Mouse (Mus musculus): Measurements from ENCODE around the gene E330017A01Rik. TPM values are rescaled to one million over a fixed set of nuclear protein-coding genes. Genes with fewer than 3 reads are reported as not detected.
"Not testable (repeated sequence)": the region's sequence is repeated elsewhere in the genome, so short reads cannot be mapped to it uniquely, and the experiment has no call there.

The E330017A01Rik gene
- polyA plus RNA-seq, 1 experiment = not detected

GRCm38 (mm10) chr16:58669917-58670630 lies 31.5 kb upstream of the E330017A01Rik start, which contains the start of gene Cpox:
Cpox (plus strand) TSS chr16:58670292.
- TF ChIP-seq CEBPB (IDR thresholded peaks at IDR 0.05; ENCODE audit: insufficient read depth, poor library complexity, severe bottlenecking) = no peak
- no peak for TF ChIP-seq REST (IDR thresholded peaks at IDR 0.05; ENCODE audit: insufficient read depth, insufficient read length)
- no peak for TF ChIP-seq E2F4 (IDR thresholded peaks at IDR 0.05; ENCODE audit: insufficient read depth)
- no peak for TF ChIP-seq MAX (IDR thresholded peaks at IDR 0.05; ENCODE audit: low read depth)
- TF ChIP-seq TCF3 (IDR thresholded peaks at IDR 0.05; ENCODE audit: insufficient read length, low read depth) = no peak
- peak; percentile 68 for TF ChIP-seq POLR2AphosphoS2 (IDR thresholded peaks at IDR 0.05; ENCODE audit: insufficient read length, low read depth)
- TF ChIP-seq POLR2A (IDR thresholded peaks at IDR 0.05; ENCODE audit: insufficient read length, low read depth) = peak; percentile 56
- peak in 2 of 3 experiments; percentile 46 to 67 for TF ChIP-seq MYOG (IDR thresholded peaks at IDR 0.05; ENCODE audit: control insufficient read depth in 1 of 3, insufficient read depth in 1 of 3, insufficient read length in 2 of 3, low read depth in 2 of 3)
- no peak for TF ChIP-seq USF1 (IDR thresholded peaks at IDR 0.05; ENCODE audit: low read depth)
- TF ChIP-seq MYOD1 (IDR thresholded peaks at IDR 0.05; ENCODE audit: control insufficient read depth in 1 of 3, insufficient read length in 2 of 3, low read depth in 2 of 3) = peak in 2 of 3 experiments; percentile 29 to 68
- Histone ChIP-seq H3K4me2 (ENCODE audit: low read depth) (peak within 1 kb of the TSS; percentile 86), H3K79me2 (ENCODE audit: control insufficient read depth, insufficient read depth) (peaks cover 15% of the 10 kb centered on the region), H3K4me3 (peak within 1 kb of the TSS; percentile 67), H3K36me3 (ENCODE audit: control insufficient read depth, insufficient read depth) (peaks cover 17% of the 10 kb centered on the region), H3ac (ENCODE audit: control insufficient read depth, insufficient read length) (peak within 1 kb of the TSS; percentile 67), H3K27me3 (ENCODE audit: control insufficient read depth, insufficient read depth, insufficient read length) (no peaks in the 10 kb centered on the region)

- TF ChIP-seq USF1 (IDR thresholded peaks at IDR 0.05; ENCODE audit: low read depth) (no peak), E2F4 (IDR thresholded peaks at IDR 0.05; ENCODE audit: insufficient read depth) (no peak), MAX (IDR thresholded peaks at IDR 0.05; ENCODE audit: low read depth) (no peak), MYOG (IDR thresholded peaks at IDR 0.05; ENCODE audit: control insufficient read depth in 1 of 3, insufficient read depth in 1 of 3, insufficient read length in 2 of 3, low read depth in 2 of 3) (no peak), TCF3 (IDR thresholded peaks at IDR 0.05; ENCODE audit: insufficient read length, low read depth) (no peak), SRF (IDR thresholded peaks at IDR 0.05; ENCODE audit: control insufficient read depth, insufficient read length, low read depth) (no peak)
- H3K4me2 ChIP-seq (ENCODE audit: low read depth) = peak overlapping the region; percentile 86
- no peak overlapping the region for H3ac ChIP-seq (ENCODE audit: control insufficient read depth, insufficient read length)
- H3K79me2 ChIP-seq (ENCODE audit: control insufficient read depth, insufficient read depth) = peaks cover 15% of the 10 kb centered on the region
- H3K36me3 ChIP-seq (ENCODE audit: control insufficient read depth, insufficient read depth) = peaks cover 14% of the 10 kb centered on the region
- no peaks in the 10 kb centered on the region for H3K27me3 ChIP-seq (ENCODE audit: control insufficient read depth, insufficient read depth, insufficient read length)
- peak overlapping the region; percentile 67 for H3K4me3 ChIP-seq
These were observed 30.7 kb upstream of the E330017A01Rik start for GRCm38 (mm10) chr16:58669264-58669663.

- Histone ChIP-seq H3K4me2 (ENCODE audit: low read depth) (no peak overlapping the region), H3K27me3 (ENCODE audit: control insufficient read depth, insufficient read depth, insufficient read length) (no peaks in the 10 kb centered on the region), H3K79me2 (ENCODE audit: control insufficient read depth, insufficient read depth) (peaks cover 15% of the 10 kb centered on the region), H3K4me3 (no peak overlapping the region), H3K36me3 (ENCODE audit: control insufficient read depth, insufficient read depth) (peaks cover 7% of the 10 kb centered on the region), H3ac (ENCODE audit: control insufficient read depth, insufficient read length) (no peak overlapping the region)
- TF ChIP-seq MYOG (IDR thresholded peaks at IDR 0.05; ENCODE audit: control insufficient read depth in 1 of 3, insufficient read depth in 1 of 3, insufficient read length in 2 of 3, low read depth in 2 of 3) (no peak), SRF (IDR thresholded peaks at IDR 0.05; ENCODE audit: control insufficient read depth, insufficient read length, low read depth) (no peak), REST (IDR thresholded peaks at IDR 0.05; ENCODE audit: insufficient read depth, insufficient read length) (no peak), POLR2A (IDR thresholded peaks at IDR 0.05; ENCODE audit: insufficient read length, low read depth) (no peak), TCF3 (IDR thresholded peaks at IDR 0.05; ENCODE audit: insufficient read length, low read depth) (no peak), USF1 (IDR thresholded peaks at IDR 0.05; ENCODE audit: low read depth) (no peak), TCF12 (IDR thresholded peaks at IDR 0.05; ENCODE audit: insufficient read depth, poor library complexity, severe bottlenecking) (no peak), MYOD1 (IDR thresholded peaks at IDR 0.05; ENCODE audit: control insufficient read depth in 1 of 3, insufficient read length in 2 of 3, low read depth in 2 of 3) (no peak), E2F4 (IDR thresholded peaks at IDR 0.05; ENCODE audit: insufficient read depth) (no peak), CEBPB (IDR thresholded peaks at IDR 0.05; ENCODE audit: insufficient read depth, poor library complexity, severe bottlenecking) (no peak), MAX (IDR thresholded peaks at IDR 0.05; ENCODE audit: low read depth) (no peak), POLR2AphosphoS2 (IDR thresholded peaks at IDR 0.05; ENCODE audit: insufficient read length, low read depth) (no peak)
These were observed 30.0 kb upstream of the E330017A01Rik start for GRCm38 (mm10) chr16:58668586-58668985.

- not testable (repeated sequence) for H3K4me3 ChIP-seq; H3ac ChIP-seq (ENCODE audit: control insufficient read depth, insufficient read length); H3K27me3 ChIP-seq (ENCODE audit: control insufficient read depth, insufficient read depth, insufficient read length)
These were observed 28.1 kb upstream of the E330017A01Rik start for GRCm38 (mm10) chr16:58666681-58667080.

GRCm38 (mm10) chr16:58665137-58665536 lies 26.6 kb upstream of the E330017A01Rik start:
- not testable (repeated sequence) for H3K36me3 ChIP-seq (ENCODE audit: control insufficient read depth, insufficient read depth); H3K79me2 ChIP-seq (ENCODE audit: control insufficient read depth, insufficient read depth); H3ac ChIP-seq (ENCODE audit: control insufficient read depth, insufficient read length); H3K4me3 ChIP-seq; H3K27me3 ChIP-seq (ENCODE audit: control insufficient read depth, insufficient read depth, insufficient read length); H3K4me2 ChIP-seq (ENCODE audit: low read depth)

More at GRCm38 (mm10) chr16:58666681-58667080, 28.1 kb upstream of the E330017A01Rik start:
- H3K4me2 ChIP-seq (ENCODE audit: low read depth); H3K36me3 ChIP-seq (ENCODE audit: control insufficient read depth, insufficient read depth): not testable (repeated sequence)
- H3K79me2 ChIP-seq (ENCODE audit: control insufficient read depth, insufficient read depth) = peaks cover 12% of the 10 kb centered on the region

Measured in myocyte (in vitro differentiated cells).